10 mouse cellular contexts compared by ENCODE assay signal in genomic region chr4:139091066-139091465, GRCm38 (mm10). TPM values are rescaled to one million over a fixed set of nuclear protein-coding genes. Genes with fewer than 3 reads are reported as not detected.
DNase-seq lines count a peak whose midpoint lies in the region; ATAC-seq and TF ChIP-seq lines count a peak whose summit lies in the region.
"Had no signal": no experiment of that assay in that cellular context is flagged by ENCODE, and none has a peak within 500 bp of the region (broad histone marks: within the 10 kb centered on the region; RNA-seq: fewer than 3 reads in every experiment).

No protein-coding gene starts in this region.

- peak overlapping the region; percentile 64; the same call in 1 of the 2 replicates for H3K4me3 ChIP-seq in heart, adult 2 months
- peak overlapping the region; percentile 63; the same call in 1 of the 2 replicates for H3K4me3 ChIP-seq in midbrain, embryonic 10.5 days
- H3K4me3 ChIP-seq in midbrain, embryonic 16.5 days (ENCODE audit: low read depth, low read length), result no peak overlapping the region
- H3K4me3 ChIP-seq in limb, embryonic 14.5 days (replicated peaks; ENCODE audit: low read length), result peak overlapping the region; percentile 74
- no peak overlapping the region for H3K4me3 ChIP-seq in liver, postnatal 0 days (ENCODE audit: low read depth, low read length)

- H3K27me3 ChIP-seq in heart, adult 2 months (ENCODE audit: control insufficient read depth, insufficient read depth, low read length), result peaks cover 1% of the 10 kb centered on the region; the same call in 1 of the 2 replicates
- peaks cover 86% of the 10 kb centered on the region for H3K27me3 ChIP-seq in midbrain, embryonic 10.5 days (ENCODE audit: low read depth, poor library complexity, severe bottlenecking)
- peaks cover 16% of the 10 kb centered on the region for H3K27me3 ChIP-seq in midbrain, embryonic 16.5 days (ENCODE audit: control insufficient read depth, insufficient read depth, low read depth, low read length)
- 0 out of 2 replicates have a peak, but pooled peaks cover 3% of the 10 kb centered on the region for H3K27me3 ChIP-seq in limb, embryonic 14.5 days (ENCODE audit: control insufficient read depth, insufficient read depth, low read length)
- peaks cover 44% of the 10 kb centered on the region for H3K27me3 ChIP-seq in liver, postnatal 0 days (ENCODE audit: insufficient read depth, low read length)

- WGBS in heart, adult 2 months, result 67% methylated on average over 7 of the region's 7 CpGs
- 24% methylated on average over 7 of the region's 7 CpGs for WGBS in midbrain, embryonic 10.5 days
- 29% methylated on average over 7 of the region's 7 CpGs for whole genome bisulfite sequencing in midbrain, embryonic 16.5 days
- WGBS in limb, embryonic 14.5 days, result 19% methylated on average over 7 of the region's 7 CpGs
- 60% methylated on average over 7 of the region's 7 CpGs for WGBS in liver, postnatal 0 days (ENCODE audit: insufficient replicate concordance)

- H3K36me3 ChIP-seq in heart, adult 2 months (ENCODE audit: control insufficient read depth, insufficient read depth, low read length), result no peaks in the 10 kb centered on the region
- H3K36me3 ChIP-seq in midbrain, embryonic 10.5 days, result no peaks in the 10 kb centered on the region
- H3K36me3 ChIP-seq in midbrain, embryonic 16.5 days (ENCODE audit: control insufficient read depth, insufficient read depth, low read length), result no peaks in the 10 kb centered on the region
- H3K36me3 ChIP-seq in limb, embryonic 14.5 days (ENCODE audit: control insufficient read depth, insufficient read depth, low read length), result peaks cover 12% of the 10 kb centered on the region; the same call in 1 of the 2 replicates
- no peaks in the 10 kb centered on the region for H3K36me3 ChIP-seq in liver, postnatal 0 days (replicated peaks; ENCODE audit: insufficient read depth, low read length)

- H3K27ac ChIP-seq in heart, adult 2 months, result peak overlapping the region; percentile 28; the same call in 1 of the 2 replicates
- H3K27ac ChIP-seq in midbrain, embryonic 10.5 days (replicated peaks), result peak overlapping the region; percentile 67; the same call in 1 of the 2 replicates
- H3K27ac ChIP-seq in midbrain, embryonic 16.5 days (ENCODE audit: low read length), result no peak overlapping the region
- H3K27ac ChIP-seq in limb, embryonic 14.5 days (replicated peaks; ENCODE audit: low read depth, low read length), result peak overlapping the region; percentile 81; the same call in 1 of the 2 replicates
- no peak overlapping the region for H3K27ac ChIP-seq in liver, postnatal 0 days (ENCODE audit: low read depth)
- H3K27ac ChIP-seq: liver, embryonic 14.5 days had no signal

- TF ChIP-seq CTCF in heart, adult 2 months (IDR thresholded peaks at IDR 0.05), result no peak
- TF ChIP-seq CTCF in liver, postnatal 0 days (IDR thresholded peaks at IDR 0.05; ENCODE audit: low read depth), result no peak

- DNase-seq in heart, adult 2 months, result peak in 1 of 2 experiments; percentile 32
- no peak for DNase-seq in heart, postnatal 25 days (ENCODE audit: low spot score)
- no peak for DNase-seq in midbrain, embryonic 10.5 days (ENCODE audit: low spot score)
- no peak for DNase-seq in limb, embryonic 14.5 days (ENCODE audit: low spot score)
- DNase-seq in spleen, adult 18-20 months, result no peak
- no peak for DNase-seq in cerebellum, postnatal 36 days
- DNase-seq in liver, postnatal 0 days, result no peak
- DNase-seq: thymus, postnatal 36 days had no signal

- ATAC-seq in midbrain, embryonic 16.5 days, result no peak
- no peak for ATAC-seq in limb, embryonic 14.5 days (ENCODE audit: low FRiP score, low read depth)
- no peak for ATAC-seq in liver, postnatal 0 days

- intact Hi-C loops in heart, adult 2 months (cut with DNase I), result no loop called here
- intact Hi-C loops in heart, postnatal 25 days (cut with DNase I), result no loop called here

- no peak for TF ChIP-seq EP300 in heart, adult 2 months (IDR thresholded peaks at IDR 0.05; ENCODE audit: insufficient read depth, low read depth, low read length)
- no peak for TF ChIP-seq EP300 in liver, postnatal 0 days (IDR thresholded peaks at IDR 0.05; ENCODE audit: low read depth)

- TF ChIP-seq POLR2A in heart, adult 2 months (IDR thresholded peaks at IDR 0.05; ENCODE audit: insufficient read depth, low read depth, low read length), result no peak
- no peak for TF ChIP-seq POLR2A in limb, embryonic 14.5 days (IDR thresholded peaks at IDR 0.05; ENCODE audit: borderline replicate concordance, extremely low read depth, insufficient read depth, insufficient read length)

- no peak overlapping the region for H3K9ac ChIP-seq in heart, adult 2 months (ENCODE audit: low read depth, low read length)
- H3K9ac ChIP-seq in midbrain, embryonic 16.5 days (ENCODE audit: low read depth, low read length), result no peak overlapping the region
- peak overlapping the region; percentile 87; the same call in 1 of the 2 replicates for H3K9ac ChIP-seq in limb, embryonic 14.5 days (ENCODE audit: low read depth, low read length, severe bottlenecking)
- no peak overlapping the region for H3K9ac ChIP-seq in liver, postnatal 0 days (replicated peaks)
- H3K9ac ChIP-seq: liver, embryonic 14.5 days had no signal

- no peaks in the 10 kb centered on the region for H3K79me2 ChIP-seq in heart, adult 2 months (replicated peaks; ENCODE audit: control insufficient read depth, insufficient read depth, low read length)

- H3K9me3 ChIP-seq in midbrain, embryonic 10.5 days (replicated peaks), result peaks cover 8% of the 10 kb centered on the region; the same call in 1 of the 2 replicates
- no peaks in the 10 kb centered on the region for H3K9me3 ChIP-seq in midbrain, embryonic 16.5 days (replicated peaks; ENCODE audit: control insufficient read depth, low read length, poor library complexity, severe bottlenecking)
- H3K9me3 ChIP-seq in limb, embryonic 14.5 days (ENCODE audit: control insufficient read depth, low read length), result peaks cover 4% of the 10 kb centered on the region; the same call in 1 of the 2 replicates
- H3K9me3 ChIP-seq in liver, postnatal 0 days (ENCODE audit: low read length), result peaks cover 5% of the 10 kb centered on the region

- 0 out of 2 replicates have a peak, but pooled peaks cover 1% of the 10 kb centered on the region for H3K4me1 ChIP-seq in heart, adult 2 months (ENCODE audit: control insufficient read depth, insufficient read depth, low read length)
- H3K4me1 ChIP-seq in midbrain, embryonic 10.5 days, result peaks cover 32% of the 10 kb centered on the region
- H3K4me1 ChIP-seq in midbrain, embryonic 16.5 days (ENCODE audit: control insufficient read depth, insufficient read depth, low read length), result peaks cover 13% of the 10 kb centered on the region
- peaks cover 21% of the 10 kb centered on the region for H3K4me1 ChIP-seq in limb, embryonic 14.5 days (ENCODE audit: control insufficient read depth, insufficient read depth, low read length)
- peaks cover 10% of the 10 kb centered on the region for H3K4me1 ChIP-seq in liver, postnatal 0 days (ENCODE audit: insufficient read depth)

- H3K4me2 ChIP-seq in midbrain, embryonic 16.5 days (ENCODE audit: low read length), result no peak overlapping the region
- peak overlapping the region; percentile 87 for H3K4me2 ChIP-seq in limb, embryonic 14.5 days (replicated peaks; ENCODE audit: low read depth, low read length, severe bottlenecking)
- H3K4me2 ChIP-seq in liver, postnatal 0 days (ENCODE audit: low read depth, low read length), result no peak overlapping the region

RNA-seq across cellular contexts. Expression of gene Nbl1, which starts 1.7 kb away (rescaled TPM):
- 10 to 100 TPM; 21.9 to 24.0 TPM for total RNA-seq in heart, adult 2 months (2021)
- polyA plus RNA-seq in heart, adult 2 months (2012; rRNA removed), result 29.1 and 32.9 TPM in 2 replicates
- total RNA-seq in heart, postnatal 25 days (2021), result 10 to 100 TPM; 26.7 to 28.3 TPM
- polyA plus RNA-seq in midbrain, embryonic 10.5 days (2016; fragmentation: Nextera tagmentation; extraction: Ambion mirVana), result 8.7 and 14.8 TPM in 2 replicates
- polyA plus RNA-seq in midbrain, embryonic 16.5 days (2015; fragmentation: Nextera tagmentation; extraction: Ambion mirVana), result 28.7 and 30.6 TPM in 2 replicates
- 149 and 171 TPM in 2 replicates for polyA plus RNA-seq in limb, embryonic 14.5 days (2012; rRNA removed)
- 157 and 176 TPM in 2 replicates for polyA plus RNA-seq in limb, embryonic 14.5 days (2014; fragmentation: Nextera tagmentation; extraction: Ambion mirVana)
- 3.0 and 3.1 TPM in 2 replicates for polyA plus RNA-seq in liver, postnatal 0 days (2015; fragmentation: Nextera tagmentation; extraction: Ambion mirVana)

RNA-seq across cellular contexts. Expression of gene Htr6, which starts 15.7 kb away (rescaled TPM):
- not detected for total RNA-seq in heart, adult 2 months (2021)
- not detected in 2 replicates for polyA plus RNA-seq in heart, adult 2 months (2012; rRNA removed)
- not detected for total RNA-seq in heart, postnatal 25 days (2021)
- polyA plus RNA-seq in midbrain, embryonic 10.5 days (2016; fragmentation: Nextera tagmentation; extraction: Ambion mirVana), result not detected in 2 replicates
- polyA plus RNA-seq in midbrain, embryonic 16.5 days (2015; fragmentation: Nextera tagmentation; extraction: Ambion mirVana), result 0.30 and 0.51 TPM in 2 replicates
- 1.2 and 2.2 TPM in 2 replicates for polyA plus RNA-seq in limb, embryonic 14.5 days (2012; rRNA removed)
- polyA plus RNA-seq in limb, embryonic 14.5 days (2014; fragmentation: Nextera tagmentation; extraction: Ambion mirVana), result 0.22 and 0.35 TPM in 2 replicates
- polyA plus RNA-seq in liver, postnatal 0 days (2015; fragmentation: Nextera tagmentation; extraction: Ambion mirVana), result not detected in 2 replicates
- polyA plus RNA-seq: liver, embryonic 14.5 days had no signal

RNA-seq across cellular contexts. Expression of gene Minos1, which starts 39.8 kb away (rescaled TPM):
- 100 to 1,000 TPM; 586 to 660 TPM for total RNA-seq in heart, adult 2 months (2021)
- 203 and 282 TPM in 2 replicates for polyA plus RNA-seq in heart, adult 2 months (2012; rRNA removed)
- total RNA-seq in heart, postnatal 25 days (2021), result 100 to 1,000 TPM; 782 to 827 TPM
- polyA plus RNA-seq in midbrain, embryonic 10.5 days (2016; fragmentation: Nextera tagmentation; extraction: Ambion mirVana), result 359 and 362 TPM in 2 replicates
- polyA plus RNA-seq in midbrain, embryonic 16.5 days (2015; fragmentation: Nextera tagmentation; extraction: Ambion mirVana), result 337 and 343 TPM in 2 replicates
- 122 and 178 TPM in 2 replicates for polyA plus RNA-seq in limb, embryonic 14.5 days (2012; rRNA removed)
- 460 and 510 TPM in 2 replicates for polyA plus RNA-seq in limb, embryonic 14.5 days (2014; fragmentation: Nextera tagmentation; extraction: Ambion mirVana)
- polyA plus RNA-seq in liver, postnatal 0 days (2015; fragmentation: Nextera tagmentation; extraction: Ambion mirVana), result 384 and 387 TPM in 2 replicates

Comparison
In these comparisons a context has a peak if more than half of its experiments do, and no peak if none do; other contexts are left out.
1. H3K27ac ChIP-seq: peak in heart, adult 2 months (single experiment), midbrain, embryonic 10.5 days (single experiment) and limb, embryonic 14.5 days (single experiment); none in midbrain, embryonic 16.5 days (single experiment) and liver, postnatal 0 days (single experiment).
2. H3K4me3 ChIP-seq: peak in heart, adult 2 months (single experiment), midbrain, embryonic 10.5 days (single experiment) and limb, embryonic 14.5 days (single experiment); none in midbrain, embryonic 16.5 days (single experiment) and liver, postnatal 0 days (single experiment).